Mouse (Mus musculus): ENCODE data around the gene Hif3a.
"Not testable (repeated sequence)": the region's sequence is repeated elsewhere in the genome, so short reads cannot be mapped to it uniquely, and the experiment has no call there.

Gene Hif3a

GRCm38 (mm10) chr7:17062389-17062788 lies at the start of gene Hif3a:
TSS of gene Hif3a (minus strand) at chr7:17062427.
- DNase-seq (ENCODE audit: low spot score), result no peak

GRCm38 (mm10) chr7:17101631-17102030 lies 39.4 kb upstream of the Hif3a start:
- not testable (repeated sequence) for DNase-seq (ENCODE audit: low spot score)

- DNase-seq (ENCODE audit: low spot score), result no peak
Measured at GRCm38 (mm10) chr7:17091280-17091679, 29.1 kb upstream of the Hif3a start.

- DNase-seq (ENCODE audit: low spot score), result no peak
Measured at GRCm38 (mm10) chr7:17090058-17090585, 27.9 kb upstream of the Hif3a start.

- DNase-seq (ENCODE audit: low spot score), result no peak
Measured at GRCm38 (mm10) chr7:17087731-17088130, 25.5 kb upstream of the Hif3a start.

- DNase-seq (ENCODE audit: low spot score), result no peak
Measured at GRCm38 (mm10) chr7:17082766-17083165, 20.5 kb upstream of the Hif3a start.

GRCm38 (mm10) chr7:17078076-17078654 lies 15.9 kb upstream of the Hif3a start:
- no peak for DNase-seq (ENCODE audit: low spot score)

GRCm38 (mm10) chr7:17076542-17076941 lies 14.3 kb upstream of the Hif3a start:
- DNase-seq (ENCODE audit: low spot score), result no peak

GRCm38 (mm10) chr7:17073904-17074615 lies 11.8 kb upstream of the Hif3a start, which contains the start of gene Psg16:
TSS of gene Psg16 (plus strand) at chr7:17074040.
- DNase-seq (ENCODE audit: low spot score), result no peak

GRCm38 (mm10) chr7:17073513-17073903 lies 11.3 kb upstream of the Hif3a start:
- DNase-seq (ENCODE audit: low spot score), result no peak

GRCm38 (mm10) chr7:17067651-17068050 lies 5.4 kb upstream of the Hif3a start:
- not testable (repeated sequence) for DNase-seq (ENCODE audit: low spot score)

GRCm38 (mm10) chr7:17067000-17067399 lies 4.8 kb upstream of the Hif3a start:
- DNase-seq (ENCODE audit: low spot score), result no peak

- peak; percentile 76 for DNase-seq (ENCODE audit: low spot score)
Measured at GRCm38 (mm10) chr7:17066412-17066811, 4.2 kb upstream of the Hif3a start.

- DNase-seq (ENCODE audit: low spot score), result no peak
Measured at GRCm38 (mm10) chr7:17065620-17066019, 3.4 kb upstream of the Hif3a start.

GRCm38 (mm10) chr7:17062845-17063244 lies 618 bp upstream of the Hif3a start:
- DNase-seq (ENCODE audit: low spot score), result no peak

GRCm38 (mm10) chr7:17060782-17061605 lies 1.2 kb downstream of the Hif3a start:
- no peak for DNase-seq (ENCODE audit: low spot score)

- peak; percentile 98 for DNase-seq (ENCODE audit: low spot score)
Measured at GRCm38 (mm10) chr7:17060031-17060781, 2.0 kb downstream of the Hif3a start.

GRCm38 (mm10) chr7:17059463-17059844 lies 2.8 kb downstream of the Hif3a start:
- no peak for DNase-seq (ENCODE audit: low spot score)

- DNase-seq (ENCODE audit: low spot score), result no peak
Measured at GRCm38 (mm10) chr7:17058816-17059462, 3.3 kb downstream of the Hif3a start.

GRCm38 (mm10) chr7:17058071-17058689 lies 4.0 kb downstream of the Hif3a start:
- DNase-seq (ENCODE audit: low spot score), result no peak

Measured in ovary, postnatal 10 days (tissue).